Mouse (Mus musculus): Measurements from ENCODE around the gene Zfp526.
A peak's percentile ranks its signal among the peaks of the same experiment; 100 is the strongest.

Zfp526 gene

DNA sequence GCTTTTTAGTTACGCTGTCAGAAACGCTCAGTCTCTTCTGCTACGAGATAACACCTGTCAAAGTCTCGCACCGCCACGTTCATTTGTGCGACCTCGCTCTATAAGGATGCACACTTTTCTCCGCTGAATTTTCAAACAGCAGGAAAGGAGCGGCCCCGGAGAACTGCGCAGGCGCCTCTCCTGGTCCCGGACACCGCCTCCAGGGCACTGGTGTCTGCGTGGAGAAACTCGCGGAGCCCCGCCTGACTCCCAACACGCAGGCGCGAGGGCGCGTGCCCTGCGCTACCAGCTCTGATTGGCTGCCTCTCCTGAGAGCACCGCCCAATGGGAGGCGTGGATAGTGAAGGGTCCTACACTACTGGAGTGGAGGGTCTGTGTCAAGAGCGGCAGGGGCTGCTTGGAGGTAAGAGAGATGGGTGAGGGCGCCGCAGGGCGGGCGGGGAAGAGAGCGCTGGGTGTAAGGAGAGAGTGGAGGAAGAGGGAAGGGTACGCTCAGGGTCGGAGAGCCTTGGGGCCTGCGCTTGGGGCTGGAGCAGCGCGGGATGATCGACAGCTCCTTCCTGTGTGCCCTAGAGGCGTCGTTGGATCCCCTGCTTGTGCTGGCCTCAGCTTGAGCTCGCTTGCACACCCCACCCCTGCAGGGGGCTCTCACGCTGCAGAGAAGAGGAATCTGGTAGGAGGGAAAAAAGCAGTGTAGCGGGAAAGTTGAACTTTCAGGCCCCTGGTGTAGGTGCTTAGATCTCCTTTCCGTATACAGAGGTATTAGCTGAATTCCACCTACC is at the start of gene Zfp526:
TSS of gene Zfp526 (plus strand) at position 324 of the 782 bp plus-strand sequence.
- peak; percentile 93 for DNase-seq (ENCODE audit: low read depth, low spot score)

DNA sequence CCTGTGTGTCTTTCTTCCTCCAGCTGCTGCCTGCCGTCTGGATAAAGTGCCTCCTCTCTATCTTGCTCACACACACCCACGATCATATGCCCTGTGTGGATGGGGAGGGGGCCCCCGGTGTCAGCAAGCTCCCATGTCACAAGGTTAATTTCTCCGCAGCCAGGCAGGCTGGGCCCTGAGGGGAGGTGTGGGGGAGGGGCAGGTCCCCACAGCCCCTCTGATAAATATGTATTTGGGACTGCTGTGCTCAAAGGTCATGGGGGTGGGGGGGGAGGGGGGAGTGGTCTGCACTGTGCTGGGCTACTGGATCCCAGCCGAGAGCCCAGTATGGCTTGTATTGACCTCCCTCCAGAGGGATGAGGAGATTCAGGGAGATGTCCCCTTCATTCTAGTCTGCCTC is 48.6 kb upstream of the Zfp526 start:
- no peak for DNase-seq (ENCODE audit: low read depth, low spot score)

GRCm38 (mm10) chr7:25174343-25174742 is 46.9 kb upstream of the Zfp526 start:
- DNase-seq (ENCODE audit: low read depth, low spot score) = no peak

DNA sequence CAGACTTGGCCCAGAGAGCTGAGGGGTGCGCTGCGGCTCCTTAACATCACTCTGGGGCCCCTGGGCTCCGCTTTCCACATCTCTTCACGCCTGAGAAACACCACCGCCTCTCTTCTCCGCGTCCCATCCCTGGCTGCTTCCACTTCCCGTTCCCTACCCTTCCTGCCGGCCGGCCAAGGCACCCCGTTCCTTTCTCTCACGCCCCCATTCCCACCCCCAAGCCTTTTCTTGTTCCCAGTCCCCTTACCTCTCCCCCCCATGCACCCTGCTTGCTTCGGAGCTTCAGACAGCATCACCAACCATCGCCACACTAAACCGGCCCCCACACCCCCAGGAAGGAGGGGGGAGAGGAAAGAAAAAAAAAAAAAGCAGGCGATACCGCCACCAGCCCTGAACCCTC is 42.9 kb upstream of the Zfp526 start:
- no peak for DNase-seq (ENCODE audit: low read depth, low spot score)

GRCm38 (mm10) chr7:25178787-25179605 is 42.2 kb upstream of the Zfp526 start:
- no peak for DNase-seq (ENCODE audit: low read depth, low spot score)

GRCm38 (mm10) chr7:25179606-25180161 is 41.5 kb upstream of the Zfp526 start, which contains the start of gene Pou2f2:
Gene Pou2f2 (minus strand): TSS chr7:25179726.
- DNase-seq (ENCODE audit: low read depth, low spot score) = no peak

GRCm38 (mm10) chr7:25180512-25180911 is 40.7 kb upstream of the Zfp526 start:
- DNase-seq (ENCODE audit: low read depth, low spot score) = no peak

GRCm38 (mm10) chr7:25181331-25181790 is 39.9 kb upstream of the Zfp526 start:
- no peak for DNase-seq (ENCODE audit: low read depth, low spot score)

- DNase-seq (ENCODE audit: low read depth, low spot score) = no peak
Measured at GRCm38 (mm10) chr7:25181814-25182213, 39.4 kb upstream of the Zfp526 start.

GRCm38 (mm10) chr7:25184091-25184490 is 37.1 kb upstream of the Zfp526 start:
- DNase-seq (ENCODE audit: low read depth, low spot score) = no peak

DNA sequence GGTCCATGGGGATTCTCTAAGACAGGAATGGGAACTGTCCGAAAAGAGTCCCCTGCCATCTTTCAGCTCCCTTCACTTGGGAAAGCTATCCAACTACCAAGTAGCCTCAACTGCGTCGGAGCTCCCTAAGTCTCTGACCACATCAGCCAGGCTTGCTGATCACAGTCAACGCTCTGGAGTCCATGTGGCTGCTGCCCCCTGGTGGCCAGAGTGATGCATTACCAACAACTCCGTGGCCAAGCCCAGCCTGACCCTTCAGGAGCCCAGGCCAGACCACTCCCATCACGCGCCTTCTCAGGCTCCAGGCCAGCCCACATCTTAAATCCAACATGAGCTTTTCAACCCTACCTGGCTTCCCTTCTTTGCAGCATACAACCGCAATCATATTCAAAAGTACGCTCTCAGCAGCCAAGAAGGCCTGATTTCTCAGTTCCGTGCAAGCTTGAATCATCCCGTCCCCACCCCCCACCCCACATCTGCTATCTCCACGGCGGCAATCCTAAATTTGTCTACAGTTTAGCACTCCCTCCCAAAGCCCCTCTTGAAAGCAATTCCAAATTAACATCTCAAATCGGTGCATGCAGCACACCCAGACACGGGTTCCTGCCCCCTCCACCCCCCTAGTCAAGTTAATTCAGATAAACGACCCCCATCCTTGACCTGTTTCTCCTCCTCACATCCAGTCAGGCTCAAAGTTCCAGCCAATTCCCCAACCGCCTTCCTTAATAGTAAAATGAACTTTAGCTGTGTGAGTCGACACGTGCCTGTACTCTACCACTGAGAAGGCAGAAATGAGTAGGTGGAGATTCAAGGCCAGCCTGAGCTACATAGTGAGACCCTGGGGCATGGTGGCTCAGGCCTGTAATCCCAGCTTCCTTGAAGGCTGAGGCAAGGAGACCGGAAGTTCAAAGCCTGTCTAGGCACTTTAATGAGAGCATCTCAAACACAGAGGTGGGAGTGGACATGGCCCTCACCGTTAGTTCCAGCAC is 33.3 kb upstream of the Zfp526 start:
- DNase-seq (ENCODE audit: low read depth, low spot score) = peak; percentile 71

- no peak for DNase-seq (ENCODE audit: low read depth, low spot score)
Measured at GRCm38 (mm10) chr7:25190806-25191205, 30.4 kb upstream of the Zfp526 start.

GRCm38 (mm10) chr7:25192110-25192509 is 29.1 kb upstream of the Zfp526 start:
- DNase-seq (ENCODE audit: low read depth, low spot score) = no peak

GRCm38 (mm10) chr7:25195148-25195547 is 26.1 kb upstream of the Zfp526 start:
- peak; percentile 71 for DNase-seq (ENCODE audit: low read depth, low spot score)

DNA sequence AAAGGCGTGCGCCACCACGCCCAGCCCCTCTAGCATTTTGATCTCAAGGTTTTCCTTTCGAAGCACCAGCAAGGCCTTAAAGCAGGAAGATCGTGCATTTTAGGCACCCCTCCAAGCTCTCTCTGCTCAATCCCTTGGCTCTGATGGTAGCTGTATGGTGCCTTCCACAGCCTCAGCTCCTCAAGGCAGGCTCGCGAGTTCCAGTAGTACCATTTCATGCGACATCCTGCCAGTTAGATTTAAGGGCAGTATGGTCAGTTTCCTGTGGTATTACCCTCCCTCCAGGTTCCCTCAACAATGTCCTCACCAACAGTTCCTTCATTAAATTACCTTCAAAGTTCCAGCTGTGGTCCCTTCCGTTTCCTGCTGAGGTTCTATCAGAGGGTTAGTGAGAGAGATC is 25.1 kb upstream of the Zfp526 start:
- no peak for DNase-seq (ENCODE audit: low read depth, low spot score)

GRCm38 (mm10) chr7:25197384-25198018 is 23.7 kb upstream of the Zfp526 start:
- no peak for DNase-seq (ENCODE audit: low read depth, low spot score)

DNA sequence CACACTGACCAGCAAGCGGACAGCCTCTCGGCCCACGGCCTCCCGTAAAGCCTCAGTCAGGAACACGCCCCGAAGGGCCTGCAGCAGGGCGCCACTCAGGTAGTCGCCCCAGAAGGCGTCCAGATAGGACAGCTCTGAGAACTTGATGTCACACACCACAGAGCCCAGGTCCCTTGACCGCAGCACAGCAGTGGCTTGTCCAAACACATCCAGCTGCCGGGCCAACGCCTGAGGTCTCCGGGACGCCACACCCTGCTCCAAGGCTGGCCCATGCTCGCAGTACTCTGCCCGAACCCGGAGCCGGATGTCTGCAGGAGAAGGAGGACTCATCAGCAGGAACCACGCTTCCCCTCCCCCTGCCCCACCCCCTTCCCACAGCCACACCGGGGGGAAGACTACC is 17.6 kb upstream of the Zfp526 start:
- DNase-seq (ENCODE audit: low read depth, low spot score) = no peak

DNA sequence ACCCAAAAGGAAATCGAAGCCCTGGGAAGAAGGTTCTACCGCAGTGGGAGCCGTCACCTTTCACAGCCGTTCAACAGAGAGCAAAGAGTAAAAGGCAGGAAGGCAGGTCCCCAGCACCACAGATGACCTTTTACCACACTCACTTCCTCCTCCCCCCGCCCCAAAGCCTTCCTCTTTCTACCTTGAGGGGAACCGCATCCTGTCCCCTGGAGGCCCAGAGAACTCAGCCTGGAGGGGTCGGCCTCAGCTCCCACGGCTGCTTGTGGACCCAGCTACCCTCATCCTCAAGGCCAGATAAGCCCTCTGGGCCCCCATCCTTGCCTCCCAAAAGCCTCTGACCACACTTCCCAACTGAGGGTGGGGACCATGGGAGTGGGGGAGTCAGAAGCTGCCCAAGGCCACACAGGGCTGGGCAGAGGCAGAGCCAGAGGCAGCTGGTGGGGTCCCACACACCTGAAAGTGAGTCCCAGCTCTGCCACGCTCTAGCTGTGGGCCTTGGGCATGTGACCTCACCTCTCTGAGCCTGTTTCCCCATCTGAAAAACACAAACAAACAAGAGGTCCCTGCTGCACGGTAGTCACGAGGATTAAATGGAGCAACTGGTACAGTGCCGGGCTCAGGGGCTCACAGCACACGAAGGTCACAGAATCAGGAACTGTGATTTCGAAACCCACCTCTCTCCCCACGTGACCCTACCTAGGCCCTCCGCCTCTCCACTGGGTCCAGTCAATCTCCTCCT is 15.7 kb upstream of the Zfp526 start:
- DNase-seq (ENCODE audit: low read depth, low spot score) = no peak

GRCm38 (mm10) chr7:25206094-25206830 is 15.0 kb upstream of the Zfp526 start:
- no peak for DNase-seq (ENCODE audit: low read depth, low spot score)

Data from c-Kit-negative CD71-positive TER-119-positive erythroid progenitor cells, embryonic 14.5 days (primary cell).